Mouse (Mus musculus) liver (tissue): ENCODE results near the gene Dock4.
"Not testable (repeated sequence)": the region's sequence is repeated elsewhere in the genome, so short reads cannot be mapped to it uniquely, and the experiment has no call there.

ENCODE experiments used
- DNase-seq: peaks from one replicate; pipeline ENCODE4 v3.0.0-alpha.2; 2020; ENCODE audit warnings: mixed read lengths

The Dock4 gene

GRCm38 (mm10) chr12:40832157-40832556 is 386.4 kb downstream of the Dock4 start:
- no peak for DNase-seq

- no peak for DNase-seq
Measured at GRCm38 (mm10) chr12:40836924-40837323, 391.2 kb downstream of the Dock4 start.

GRCm38 (mm10) chr12:40837597-40838337 is 392.0 kb downstream of the Dock4 start:
- DNase-seq: peak; percentile 73

- DNase-seq: no peak
Measured at GRCm38 (mm10) chr12:40838338-40838695, 392.6 kb downstream of the Dock4 start.

GRCm38 (mm10) chr12:40838940-40839339 is 393.2 kb downstream of the Dock4 start:
- no peak for DNase-seq

GRCm38 (mm10) chr12:40839817-40840216 is 394.1 kb downstream of the Dock4 start:
- no peak for DNase-seq

- DNase-seq: no peak
Measured at GRCm38 (mm10) chr12:40842251-40842988, 396.7 kb downstream of the Dock4 start.

GRCm38 (mm10) chr12:40842991-40843390 is 397.2 kb downstream of the Dock4 start:
- DNase-seq: no peak

- peak; percentile 70 for DNase-seq
Measured at GRCm38 (mm10) chr12:40843474-40844080, 397.8 kb downstream of the Dock4 start.

GRCm38 (mm10) chr12:40844324-40844723 is 398.6 kb downstream of the Dock4 start:
- no peak for DNase-seq

GRCm38 (mm10) chr12:40854705-40855367 is 409.1 kb downstream of the Dock4 start:
- DNase-seq: no peak

GRCm38 (mm10) chr12:40857466-40857865 is 411.7 kb downstream of the Dock4 start:
- DNase-seq: no peak

GRCm38 (mm10) chr12:40858763-40859162 is 413.0 kb downstream of the Dock4 start:
- not testable (repeated sequence) for DNase-seq

- no peak for DNase-seq
Measured at GRCm38 (mm10) chr12:40870387-40870786, 424.6 kb downstream of the Dock4 start.

GRCm38 (mm10) chr12:40872716-40873115 is 427.0 kb downstream of the Dock4 start:
- DNase-seq: no peak

GRCm38 (mm10) chr12:40873267-40873666 is 427.5 kb downstream of the Dock4 start:
- not testable (repeated sequence) for DNase-seq

- DNase-seq: peak; percentile 48
Measured at GRCm38 (mm10) chr12:40884976-40885375, 439.2 kb downstream of the Dock4 start.

GRCm38 (mm10) chr12:40885377-40885776 is 439.6 kb downstream of the Dock4 start:
- DNase-seq: peak; percentile 73

- peak; percentile 15 for DNase-seq
Measured at GRCm38 (mm10) chr12:40887496-40887895, 441.7 kb downstream of the Dock4 start.

- peak; percentile 86 for DNase-seq
Measured at GRCm38 (mm10) chr12:40888261-40888791, 442.6 kb downstream of the Dock4 start.

GRCm38 (mm10) chr12:40888829-40889228 is 443.1 kb downstream of the Dock4 start:
- DNase-seq: peak; percentile 16

GRCm38 (mm10) chr12:40889534-40889933 is 443.8 kb downstream of the Dock4 start:
- DNase-seq: peak; percentile 55

GRCm38 (mm10) chr12:40891168-40891567 is 445.4 kb downstream of the Dock4 start:
- DNase-seq: no peak
